Mouse (Mus musculus): Measurements from ENCODE around the gene Acot7.

Acot7 gene

DNA sequence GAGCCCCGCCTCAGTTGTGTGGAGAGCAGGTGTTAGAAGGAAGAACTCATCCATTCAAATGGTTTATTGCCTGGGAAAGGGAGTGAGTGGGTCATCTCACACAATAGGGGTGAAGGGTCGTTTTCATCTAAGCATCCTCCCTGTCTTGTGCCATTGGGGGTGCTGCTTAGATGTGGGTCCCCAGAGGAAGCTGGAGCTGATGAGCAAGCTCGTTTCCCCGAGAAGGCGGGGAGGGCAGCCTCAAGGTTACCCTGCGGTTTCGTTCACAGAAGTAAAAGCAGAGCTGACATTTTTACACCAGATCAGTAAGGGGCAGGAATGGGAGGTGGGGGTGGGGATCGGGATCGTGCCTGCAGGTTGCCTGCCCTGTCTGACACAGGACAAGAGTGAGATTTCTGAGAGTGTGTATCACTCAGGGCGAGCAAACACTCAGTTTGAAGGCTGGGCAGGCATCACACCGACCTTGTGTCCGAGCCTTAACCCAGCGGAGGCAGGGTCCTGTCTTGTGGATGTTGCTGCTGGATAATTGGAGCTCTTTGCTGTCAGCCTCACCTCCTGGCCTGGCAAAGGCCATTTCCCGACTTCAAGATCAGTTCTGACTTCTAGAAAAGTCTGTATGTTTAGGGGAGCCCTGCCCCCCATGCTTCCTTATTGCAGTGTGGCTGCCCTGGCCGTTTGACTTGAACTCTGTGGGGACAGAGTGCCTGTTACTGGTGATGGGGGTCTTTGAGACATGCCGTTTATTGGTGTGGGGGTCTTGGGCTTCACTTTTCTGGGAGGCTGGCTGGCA, 1.2 kb downstream of the Acot7 start:
- no peak for DNase-seq (ENCODE audit: low spot score in 2 of 2)

- no peak for DNase-seq (ENCODE audit: low spot score in 2 of 2)
Measured at GRCm38 (mm10) chr4:152179946-152180660, 2.2 kb downstream of the Acot7 start.

DNA sequence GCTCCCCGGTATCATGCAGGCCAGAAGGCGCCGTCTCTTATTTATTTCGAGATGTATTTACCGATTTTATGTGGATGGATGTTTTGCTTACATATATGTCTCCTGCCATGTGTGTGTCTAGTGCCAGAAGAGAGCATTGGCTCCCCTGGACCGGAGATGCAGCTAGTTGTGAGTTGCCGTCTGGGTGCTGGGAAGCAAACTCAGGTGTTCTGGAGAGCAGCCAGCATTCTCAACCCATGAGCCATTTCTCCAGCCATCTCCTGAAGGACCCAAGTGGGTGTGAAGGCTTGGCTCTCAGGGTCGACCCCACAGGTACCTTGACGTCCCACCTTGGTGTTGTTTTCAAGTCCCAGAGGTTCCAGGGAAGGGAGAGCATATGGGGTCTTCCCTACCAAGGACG, 4.3 kb downstream of the Acot7 start:
- DNase-seq (ENCODE audit: low spot score in 2 of 2) = no peak

- peak; percentile 30 to 39 for DNase-seq (ENCODE audit: low spot score in 2 of 2)
Measured at GRCm38 (mm10) chr4:152184353-152185035, 6.6 kb downstream of the Acot7 start.

GRCm38 (mm10) chr4:152185137-152185509, 7.2 kb downstream of the Acot7 start:
- peak in 1 of 2 experiments; percentile 28 for DNase-seq (ENCODE audit: low spot score in 2 of 2)

DNA sequence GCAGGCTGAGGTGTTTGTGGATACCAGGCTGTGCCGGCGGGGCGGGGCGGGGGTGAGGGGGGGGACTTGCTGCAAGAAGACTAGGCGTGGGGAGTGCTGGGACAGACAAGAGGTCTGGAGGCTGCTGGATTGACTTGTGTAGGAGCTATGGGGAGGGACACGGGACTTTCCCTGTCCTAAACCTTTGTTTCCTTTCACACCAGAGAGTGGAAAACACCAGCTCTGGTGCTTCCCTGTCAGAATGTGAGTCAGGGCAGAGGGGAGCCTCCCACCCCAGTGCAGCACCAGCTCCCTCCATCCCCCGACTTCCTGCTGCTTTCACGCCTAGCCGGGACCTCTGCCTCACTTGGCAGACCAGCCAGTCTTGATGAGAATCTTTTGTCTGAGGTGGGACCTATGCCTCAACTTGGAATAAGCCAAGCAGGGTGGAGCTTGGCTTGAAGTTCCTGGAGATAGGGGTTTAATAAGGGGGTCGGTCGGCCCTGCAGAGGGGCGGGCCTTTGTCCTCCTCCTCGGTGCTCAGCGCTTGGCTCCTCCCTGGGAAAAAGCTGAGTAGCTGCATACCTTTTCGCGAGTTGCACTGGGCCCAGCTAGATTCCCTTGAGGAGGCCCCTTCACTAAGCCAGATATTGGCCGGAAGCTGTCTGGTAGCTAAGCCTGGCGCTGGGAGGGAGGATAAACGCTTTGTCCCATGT, 7.7 kb downstream of the Acot7 start:
- peak; percentile 51 to 72 for DNase-seq (ENCODE audit: low spot score in 2 of 2)

DNA sequence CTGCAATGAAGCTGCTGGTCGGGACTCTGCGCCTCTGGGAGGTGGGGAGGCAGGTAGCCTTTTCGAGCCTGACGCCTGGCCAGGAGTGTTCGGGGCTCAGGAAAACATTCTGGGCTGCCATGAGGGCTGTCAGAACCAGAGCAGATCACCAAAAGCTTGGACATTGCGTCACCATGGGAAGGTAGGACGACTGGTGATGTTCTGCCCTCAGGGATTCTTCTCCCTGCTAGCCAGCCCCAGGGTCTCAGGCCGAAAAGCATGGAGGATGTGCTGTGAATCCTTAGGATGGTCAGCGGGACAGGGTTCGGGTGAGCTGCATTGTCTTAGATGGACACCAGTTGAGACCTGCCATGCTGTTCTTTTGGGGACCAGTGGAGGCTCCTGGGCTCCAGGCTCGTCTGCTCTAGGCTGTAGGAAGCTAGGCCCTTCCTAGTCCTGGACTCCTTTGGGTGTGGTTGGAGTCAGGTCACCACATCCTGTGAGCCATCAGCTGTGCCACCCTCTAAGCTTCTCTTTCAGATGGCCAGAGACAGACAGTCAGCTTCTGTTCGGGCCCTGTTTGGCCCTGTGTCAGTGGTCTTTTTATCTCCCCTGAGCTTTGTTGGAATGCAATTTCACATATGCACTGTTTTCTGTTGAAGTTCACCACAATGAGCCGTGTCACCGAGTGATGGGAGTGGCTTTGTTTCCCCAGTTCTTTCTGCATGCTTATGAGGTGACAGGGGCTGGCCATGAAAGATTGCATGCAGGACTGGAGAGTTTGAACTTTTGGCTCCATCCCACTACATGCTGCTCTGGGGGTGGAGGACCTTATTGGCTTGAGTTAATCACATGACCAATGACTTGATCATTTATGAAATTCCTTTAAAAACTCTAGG, 8.5 kb downstream of the Acot7 start:
- peak; percentile 32 for DNase-seq (ENCODE audit: low spot score in 2 of 2)

- no peak for DNase-seq (ENCODE audit: low spot score in 2 of 2)
Measured at GRCm38 (mm10) chr4:152187142-152187541, 9.2 kb downstream of the Acot7 start.

- no peak for DNase-seq (ENCODE audit: low spot score in 2 of 2)
Measured at GRCm38 (mm10) chr4:152188651-152189050, 10.7 kb downstream of the Acot7 start.

DNA sequence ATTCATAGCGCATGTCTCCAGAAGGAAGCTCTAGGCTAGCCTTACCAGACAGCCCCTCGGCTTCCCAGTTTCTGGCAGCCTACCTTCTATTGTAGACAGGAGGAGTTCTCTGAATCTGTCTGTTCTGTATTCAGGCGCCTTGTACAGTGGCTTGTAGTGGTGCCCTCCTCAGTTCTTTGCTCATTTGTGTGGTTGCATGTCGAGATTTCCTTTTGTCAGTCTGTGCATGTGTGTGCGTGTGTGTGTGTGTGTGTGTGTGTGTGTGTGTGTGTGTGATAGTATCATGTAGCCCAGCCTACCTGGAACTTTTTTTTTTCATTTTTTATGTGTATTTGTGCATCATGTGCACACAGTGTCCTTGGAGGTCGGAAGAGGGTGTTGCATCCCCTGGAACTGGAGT, 11.1 kb downstream of the Acot7 start:
- no peak for DNase-seq (ENCODE audit: low spot score in 2 of 2)

- no peak for DNase-seq (ENCODE audit: low spot score in 2 of 2)
Measured at GRCm38 (mm10) chr4:152189691-152190090, 11.8 kb downstream of the Acot7 start.

DNA sequence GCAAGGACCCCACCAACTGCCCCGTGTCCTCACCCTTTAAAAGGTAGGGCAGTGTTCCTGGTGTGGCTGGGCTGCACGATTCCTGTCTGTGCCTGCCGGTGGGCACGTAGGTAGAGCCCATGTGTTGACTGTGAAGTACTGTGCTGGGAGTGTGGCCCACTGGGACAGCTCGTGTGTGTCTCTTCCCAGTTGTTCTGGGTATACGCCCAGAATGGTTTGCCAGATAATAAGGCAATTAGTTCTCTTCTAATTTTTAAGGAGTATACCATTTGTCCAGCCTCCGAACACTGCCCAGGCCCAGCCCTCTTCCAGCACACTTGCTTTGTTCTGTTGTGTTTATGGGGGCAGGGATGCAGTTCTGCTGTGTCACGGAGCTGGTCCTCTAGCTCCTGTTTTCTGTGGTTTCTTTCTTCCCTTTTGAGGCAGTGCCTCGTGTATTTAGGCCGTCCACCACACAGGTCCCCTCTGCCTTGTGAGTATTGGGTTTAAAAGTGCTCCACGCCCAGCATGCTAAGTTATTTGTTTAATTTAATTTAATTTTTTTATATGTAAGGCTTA, 12.2 kb downstream of the Acot7 start:
- no peak for DNase-seq (ENCODE audit: low spot score in 2 of 2)

DNA sequence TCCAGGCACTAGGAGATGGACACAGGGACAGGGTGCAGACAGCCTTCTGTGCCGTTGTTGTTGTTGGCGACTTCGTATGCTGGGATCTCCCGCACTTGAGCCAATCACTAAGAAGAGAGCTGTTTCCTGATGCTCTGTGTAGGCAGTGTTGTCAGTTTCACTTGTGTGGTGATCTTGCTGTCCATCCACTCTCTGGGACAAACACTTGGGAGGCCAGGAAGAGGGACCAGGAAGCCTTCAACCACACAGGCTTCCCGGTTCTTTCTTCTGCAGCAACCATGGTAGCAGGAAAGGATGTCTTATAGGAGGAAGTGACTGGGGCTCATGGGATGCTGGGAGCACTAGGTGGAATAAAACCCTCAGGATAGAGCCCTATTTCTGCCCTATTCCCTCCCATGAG, 12.8 kb downstream of the Acot7 start:
- DNase-seq (ENCODE audit: low spot score in 2 of 2) = no peak

- DNase-seq (ENCODE audit: low spot score in 2 of 2) = no peak
Measured at GRCm38 (mm10) chr4:152192569-152192968, 14.6 kb downstream of the Acot7 start.

DNA sequence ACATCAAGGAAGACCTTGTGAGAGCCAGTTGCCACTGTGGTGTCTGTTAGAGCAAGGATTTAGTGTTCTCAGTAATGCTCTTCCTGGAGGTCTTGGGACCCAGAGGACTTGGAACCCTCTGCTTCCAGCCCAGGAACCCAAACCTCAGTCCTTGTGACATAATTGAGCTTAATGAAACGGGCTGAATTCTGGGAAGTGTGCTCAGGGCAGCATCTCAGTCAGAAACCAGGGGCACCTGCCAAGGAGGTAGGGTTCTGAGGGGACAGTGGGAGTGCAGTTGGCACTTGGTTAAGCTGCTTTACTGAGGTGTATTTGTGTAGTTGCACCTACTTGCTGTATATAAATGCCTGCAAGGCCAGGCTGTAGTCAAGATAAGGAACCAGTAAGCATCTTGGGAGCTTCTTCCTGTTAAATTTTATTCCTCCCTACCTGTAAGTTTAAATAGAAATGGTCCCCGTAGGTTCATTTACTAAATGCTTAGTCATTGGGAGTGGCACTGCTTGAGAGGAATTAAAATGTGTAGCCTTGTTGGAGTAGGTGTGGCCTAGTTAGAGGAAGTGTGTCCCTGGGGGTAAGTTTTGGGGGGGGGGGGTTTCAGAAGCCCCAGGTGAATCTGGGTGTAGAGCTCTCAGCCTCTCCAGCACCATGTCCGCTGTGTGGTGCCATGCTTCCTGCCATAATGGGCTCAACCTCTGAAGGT, 16.7 kb downstream of the Acot7 start:
- no peak for DNase-seq (ENCODE audit: low spot score in 2 of 2)

GRCm38 (mm10) chr4:152196276-152196675, 18.3 kb downstream of the Acot7 start:
- peak; percentile 25 to 57 for DNase-seq (ENCODE audit: low spot score in 2 of 2)

DNA sequence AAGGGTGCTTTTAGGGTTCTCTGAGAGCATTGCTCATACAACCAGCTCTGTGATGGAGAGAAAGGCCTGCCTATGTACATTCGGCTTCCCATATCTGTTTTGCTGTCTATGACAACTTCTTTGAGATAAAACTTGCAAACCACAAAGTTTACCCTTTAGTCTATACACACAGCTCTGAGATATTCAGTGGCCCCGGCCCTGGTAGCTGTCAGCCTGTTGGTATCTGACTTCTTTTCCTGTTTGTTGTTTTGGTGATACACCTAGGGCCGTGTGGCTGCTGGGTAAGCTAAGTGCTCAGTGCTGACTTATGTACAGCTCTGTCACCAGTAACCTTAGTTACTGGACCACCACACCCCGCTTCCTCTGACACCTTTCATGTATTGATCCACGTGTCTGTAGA, 19.6 kb downstream of the Acot7 start:
- DNase-seq (ENCODE audit: low spot score in 2 of 2) = peak; percentile 51 to 69

DNA sequence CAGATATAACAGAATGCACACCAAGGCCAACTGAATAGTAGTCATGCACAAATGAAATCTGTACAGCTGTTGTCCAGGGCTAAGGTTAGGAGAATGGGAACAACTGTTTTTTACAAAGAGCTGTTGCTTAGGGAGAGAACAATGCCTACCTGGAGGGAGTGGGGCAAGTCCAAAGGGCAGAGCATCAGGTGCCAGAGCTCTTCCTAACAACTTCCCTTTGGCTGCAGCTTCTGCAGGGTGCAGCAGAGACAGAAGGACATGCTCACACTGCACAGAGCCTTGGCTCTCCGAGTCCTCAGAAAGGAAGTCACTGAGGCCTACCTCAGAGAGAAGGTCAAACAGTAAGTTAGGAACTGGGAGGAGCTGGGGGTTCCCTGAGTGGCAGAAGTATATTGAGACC, 21.7 kb downstream of the Acot7 start:
- DNase-seq (ENCODE audit: low spot score in 2 of 2) = no peak

DNA sequence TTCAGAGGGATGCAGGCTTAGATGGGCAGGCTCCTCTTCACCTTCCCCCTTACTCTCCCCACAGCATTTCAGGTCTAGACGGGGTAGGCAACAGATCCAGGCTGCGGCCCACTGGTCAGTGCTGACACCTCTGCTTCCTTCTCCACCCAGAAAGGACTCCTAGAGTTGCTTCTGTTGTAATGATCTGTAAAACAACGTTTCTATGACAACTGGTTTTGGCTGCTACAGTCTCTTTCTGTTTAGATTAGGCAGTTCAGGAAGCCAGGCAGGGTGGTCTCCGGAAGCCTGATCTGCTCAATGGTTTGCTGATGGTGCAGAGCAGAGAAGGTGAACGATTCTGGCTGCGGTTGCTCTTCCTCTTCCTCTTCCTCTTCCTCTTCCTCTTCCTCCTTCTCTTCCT, 23.6 kb downstream of the Acot7 start:
- DNase-seq (ENCODE audit: low spot score in 2 of 2) = peak; percentile 30 to 58

- no peak for DNase-seq (ENCODE audit: low spot score in 2 of 2)
Measured at GRCm38 (mm10) chr4:152202418-152202817, 24.5 kb downstream of the Acot7 start.
